Mouse (Mus musculus) CH12.LX (cell line): Measurements from ENCODE around the gene Gm7247. TPM values are rescaled to one million over a fixed set of nuclear protein-coding genes. Genes with fewer than 3 reads are reported as not detected.

Experiments
- DNase-seq: peaks from one replicate; pipeline ENCODE4 v3.0.0-alpha.2; 2013; ENCODE audit errors: extremely low read depth
- H3K27ac ChIP-seq: 2 replicates; pipeline ENCODE4 v1.5.1; 2012; ENCODE audit warnings: low read depth, mild to moderate bottlenecking, control low read depth, moderate library complexity; ENCODE audit not compliant: insufficient read depth
- H3K27me3 ChIP-seq: replicated peaks from 2 replicates; pipeline ENCODE3; 2012; ENCODE audit warnings: inconsistent platforms
- H3K36me3 ChIP-seq, 2 experiments: replicated peaks in 1 of 2; 2 replicates each; pipeline versions ENCODE3 to v1.6.1; 2012; ENCODE audit warnings: inconsistent platforms in 1 of 2, low read length in 1 of 2, mild to moderate bottlenecking in 1 of 2, mixed read lengths in 1 of 2, moderate library complexity in 1 of 2; ENCODE audit not compliant: control insufficient read depth in 1 of 2, insufficient read depth in 1 of 2
- H3K4me1 ChIP-seq, 2 experiments: 2 replicates each; pipeline ENCODE4 v1.6.1; 2012; ENCODE audit warnings: inconsistent platforms in 1 of 2, moderate library complexity in 1 of 2; ENCODE audit not compliant: insufficient read depth in 2 of 2, control insufficient read depth in 1 of 2
- H3K4me2 ChIP-seq: 2 replicates; pipeline ENCODE4 v1.6.1; 2012; ENCODE audit warnings: low read depth, mild to moderate bottlenecking, control low read depth; ENCODE audit not compliant: poor library complexity, insufficient read depth, severe bottlenecking
- H3K4me3 ChIP-seq, 3 experiments: fragments of 150-350 bp in 1 of 3; sonication (generic) in 1 of 3; replicated peaks in 1 of 3; 2 replicates each; pipeline versions ENCODE3 to v1.5.1; 2011 to 2012; ENCODE audit warnings: low read depth in 2 of 3, low read length in 2 of 3, mild to moderate bottlenecking in 2 of 3, moderate library complexity in 2 of 3, control low read depth in 1 of 3, improper control_type of control experiment in 1 of 3, inconsistent platforms in 1 of 3, mixed read lengths in 1 of 3; ENCODE audit not compliant: poor library complexity in 1 of 3
- H3K79me2 ChIP-seq: replicated peaks from 2 replicates; pipeline ENCODE4 v1.6.1; 2012; ENCODE audit warnings: mild to moderate bottlenecking, moderate library complexity; ENCODE audit not compliant: control insufficient read depth, poor library complexity, insufficient read depth, severe bottlenecking; ENCODE audit errors: extremely low read depth
- H3K9ac ChIP-seq: 2 replicates; pipeline ENCODE4 v1.6.1; 2012; ENCODE audit warnings: low read depth, mild to moderate bottlenecking, control low read depth, moderate library complexity; ENCODE audit not compliant: insufficient read depth
- H3K9me3 ChIP-seq: replicated peaks from 2 replicates; pipeline ENCODE3; 2012; ENCODE audit warnings: low read length, inconsistent platforms, mixed read lengths
- CHD1 ChIP-seq: IDR thresholded peaks from 2 replicates; pipeline ENCODE4 v1.6.1; 2012; ENCODE audit warnings: low read depth, low read length, improper control_type of control experiment, inconsistent platforms
- CHD2 ChIP-seq: IDR thresholded peaks from 2 replicates; pipeline ENCODE4 v1.6.1; 2011; ENCODE audit warnings: low read length, improper control_type of control experiment
- CTCF ChIP-seq, 2 experiments: IDR thresholded peaks in 1 of 2; conservative IDR thresholded peaks in 1 of 2; 2 replicates each; pipeline ENCODE4 v1.5.1; 2011 to 2012; ENCODE audit warnings: low read depth in 2 of 2, low read length in 2 of 2, improper control_type of control experiment in 1 of 2, inconsistent platforms in 1 of 2, mild to moderate bottlenecking in 1 of 2, moderate library complexity in 1 of 2
- ELF1 ChIP-seq: IDR thresholded peaks from 2 replicates; pipeline ENCODE4 v1.6.1; 2014; ENCODE audit warnings: low read depth, mild to moderate bottlenecking, inconsistent platforms, low read length, improper control_type of control experiment
- IRF4 ChIP-seq: IDR thresholded peaks from 2 replicates; pipeline ENCODE4 v1.6.1; 2014; ENCODE audit warnings: low read depth, mild to moderate bottlenecking, inconsistent platforms, low read length, improper control_type of control experiment
- JUN ChIP-seq: IDR thresholded peaks from 2 replicates; pipeline ENCODE4 v1.6.1; 2011; ENCODE audit warnings: low read depth, mild to moderate bottlenecking, low read length, improper control_type of control experiment, moderate library complexity; ENCODE audit not compliant: insufficient read depth
- JUND ChIP-seq: conservative IDR thresholded peaks from 2 replicates; pipeline ENCODE4 v1.6.1; 2011; ENCODE audit warnings: low read depth, low read length, improper control_type of control experiment
- MAFK ChIP-seq: IDR thresholded peaks from 2 replicates; pipeline ENCODE4 v1.6.1; 2011; ENCODE audit warnings: low read length, improper control_type of control experiment; ENCODE audit not compliant: insufficient replicate concordance
- MEF2A ChIP-seq: IDR thresholded peaks from 2 replicates; pipeline ENCODE4 v1.6.1; 2014; ENCODE audit warnings: low read depth, mild to moderate bottlenecking, inconsistent platforms, low read length, improper control_type of control experiment, borderline replicate concordance
- MYC ChIP-seq: IDR thresholded peaks from 2 replicates; pipeline ENCODE4 v1.6.1; 2011; ENCODE audit warnings: low read depth, mild to moderate bottlenecking, improper control_type of control experiment, low read length
- NRF1 ChIP-seq: IDR thresholded peaks from 2 replicates; pipeline ENCODE4 v1.6.1; 2014; ENCODE audit warnings: low read depth, mild to moderate bottlenecking, inconsistent platforms, low read length, improper control_type of control experiment, moderate library complexity
- PAX5 ChIP-seq: IDR thresholded peaks from 2 replicates; pipeline ENCODE4 v1.6.1; 2012; ENCODE audit warnings: low read length, inconsistent platforms, mixed read lengths
- POLR2A ChIP-seq: IDR thresholded peaks from 2 replicates; pipeline ENCODE4 v1.6.1; 2011; ENCODE audit warnings: low read depth, mild to moderate bottlenecking, improper control_type of control experiment, low read length
- POLR2AphosphoS2 ChIP-seq: IDR thresholded peaks from 2 replicates; pipeline ENCODE4 v1.6.1; 2011; ENCODE audit warnings: low read depth, low read length, improper control_type of control experiment
- RAD21 ChIP-seq: IDR thresholded peaks from 2 replicates; pipeline ENCODE4 v1.6.1; 2011; ENCODE audit warnings: low read depth, mild to moderate bottlenecking, low read length, improper control_type of control experiment, moderate library complexity
- RCOR1 ChIP-seq: conservative IDR thresholded peaks from 2 replicates; pipeline ENCODE4 v1.6.1; 2012; ENCODE audit warnings: low read depth, mild to moderate bottlenecking, inconsistent platforms, low read length, improper control_type of control experiment
- SMC3 ChIP-seq: IDR thresholded peaks from 2 replicates; pipeline ENCODE4 v1.6.1; 2011; ENCODE audit warnings: low read depth, low read length, improper control_type of control experiment
- TBP ChIP-seq: conservative IDR thresholded peaks from 2 replicates; pipeline ENCODE4 v1.6.1; 2011; ENCODE audit warnings: low read depth, low read length, improper control_type of control experiment
- TCF12 ChIP-seq: IDR thresholded peaks from 2 replicates; pipeline ENCODE4 v1.6.1; 2014; ENCODE audit warnings: low read depth, mild to moderate bottlenecking, inconsistent platforms, low read length, improper control_type of control experiment
- ZC3H11A ChIP-seq: IDR thresholded peaks from 2 replicates; pipeline ENCODE4 v1.6.1; 2012; ENCODE audit warnings: low read depth, mild to moderate bottlenecking, inconsistent platforms, low read length, improper control_type of control experiment
- ZKSCAN1 ChIP-seq: IDR thresholded peaks from 2 replicates; pipeline ENCODE4 v1.6.1; 2012; ENCODE audit warnings: low read depth, inconsistent platforms, low read length, improper control_type of control experiment, borderline replicate concordance
- ZNF384 ChIP-seq: IDR thresholded peaks from 2 replicates; pipeline ENCODE4 v1.6.1; 2012; ENCODE audit warnings: low read depth, low read length, improper control_type of control experiment, inconsistent platforms
- dilution Hi-C: fragments of 300-500 bp; cut with MboI; formaldehyde crosslinking; loops from 2 replicates; pipeline ENCODE4 v1.14.3; 2020; ENCODE audit warnings: low sequenced_read_pairs; ENCODE audit not compliant: extremely low pct_unique_long_range_greater_than_20kb, extremely low pct_ligation_motif_present
- in situ Hi-C: fragments of 300-500 bp; cut with MboI; formaldehyde crosslinking; loops from 3 replicates; pipeline ENCODE4 v1.14.3; 2019; ENCODE audit warnings: low sequenced_read_pairs, low pct_ligation_motif_present, low pct_unique_long_range_greater_than_20kb, mixed read lengths
- polyA plus RNA-seq: library from polyadenylated mRNA; unstranded; fragments of >175 nt; gene quantifications from 2 replicates; pipeline ENCODE4 v1.2.1, GENCODE M21; 2012; ENCODE audit warnings: low read depth; ENCODE audit not compliant: insufficient read length
- total RNA-seq, 2 experiments: library from RNA; depleted of rRNA; stranded (reverse); fragments of 300-350 nt in 1 of 2; fragments of >200 nt in 1 of 2; gene quantifications; 2 replicates each; pipeline ENCODE4 v1.2.3; 2012 to 2014

The Gm7247 gene
- total and polyA plus RNA-seq, 3 experiments, result not detected

- no peak overlapping the region for H3K9ac ChIP-seq
- no peak overlapping the region for H3K27ac ChIP-seq
- H3K79me2 ChIP-seq, result no peaks in the 10 kb centered on the region
- dilution Hi-C loops, result no loop called here
- no peaks in the 10 kb centered on the region for H3K4me1 ChIP-seq
- no peak overlapping the region for H3K4me3 ChIP-seq
- TF ChIP-seq SMC3 (no peak), MYC (no peak), TCF12 (no peak), RCOR1 (no peak), NRF1 (no peak), POLR2A (no peak), ZKSCAN1 (no peak), JUN (no peak), JUND (no peak), ZC3H11A (no peak), CHD1 (no peak)
- TF ChIP-seq, all 38 proteins: peak for 0
- H3K4me2 ChIP-seq, result no peak overlapping the region
- H3K27me3 ChIP-seq, result no peaks in the 10 kb centered on the region
- H3K9me3 ChIP-seq, result no peaks in the 10 kb centered on the region
- no peak for DNase-seq
- H3K36me3 ChIP-seq, result no peaks in the 10 kb centered on the region
- in situ Hi-C loops, result no loop called here
Measured at GRCm38 (mm10) chr14:51495781-51496180, 134.2 kb downstream of the Gm7247 start.

GRCm38 (mm10) chr14:51496955-51497354, 135.4 kb downstream of the Gm7247 start:
- dilution Hi-C loops, result no loop called here
- no peak overlapping the region for H3K4me3 ChIP-seq

DNA sequence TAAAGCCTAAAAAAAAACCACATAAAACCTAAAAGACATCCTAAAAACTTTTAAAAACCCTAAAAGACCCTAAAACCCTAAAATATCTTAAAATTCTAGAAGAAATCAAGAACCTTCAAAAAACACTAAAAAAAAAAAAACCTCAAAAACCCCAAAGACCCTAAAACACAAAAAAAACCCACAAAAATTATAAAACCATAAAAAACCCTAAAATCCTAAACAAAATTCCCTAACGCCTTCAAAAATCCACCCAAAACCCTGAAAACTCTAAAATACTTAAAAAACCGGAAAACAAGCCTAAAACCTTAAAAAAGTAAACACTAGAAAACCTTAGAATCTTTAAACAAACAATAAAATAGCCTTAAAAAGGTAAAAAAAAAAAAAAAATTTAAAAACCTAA, 136.4 kb downstream of the Gm7247 start:
- no peak for DNase-seq
- no peaks in the 10 kb centered on the region for H3K9me3 ChIP-seq
- H3K4me1 ChIP-seq, result no peaks in the 10 kb centered on the region
- no peak overlapping the region for H3K27ac ChIP-seq
- no peaks in the 10 kb centered on the region for H3K27me3 ChIP-seq
- H3K79me2 ChIP-seq, result no peaks in the 10 kb centered on the region
- no peak overlapping the region for H3K4me2 ChIP-seq
- dilution Hi-C loops (no loop called here), in situ Hi-C loops (no loop called here)
- H3K4me3 ChIP-seq, result no peak overlapping the region
- no peak overlapping the region for H3K9ac ChIP-seq
- TF ChIP-seq PAX5 (no peak), POLR2A (no peak), ZC3H11A (no peak), POLR2AphosphoS2 (no peak), TBP (no peak), CTCF (conservative IDR thresholded peaks at IDR 0.05 in 1 of 2, IDR thresholded peaks at IDR 0.05 in 1 of 2; ENCODE audit: low read depth in 2 of 2, low read length in 2 of 2) (no peak), IRF4 (no peak), ZNF384 (peak; percentile 66), JUND (no peak), MEF2A (no peak), MAFK (no peak), ZKSCAN1 (peak; percentile 33; the same call in 1 of the 2 replicates), ELF1 (no peak)
- H3K36me3 ChIP-seq, result no peaks in the 10 kb centered on the region

More at GRCm38 (mm10) chr14:51496955-51497354, 135.4 kb downstream of the Gm7247 start:
- H3K27me3 ChIP-seq, result no peaks in the 10 kb centered on the region
- in situ Hi-C loops, result no loop called here
- no peaks in the 10 kb centered on the region for H3K4me1 ChIP-seq
- no peak for DNase-seq
- TF ChIP-seq ZKSCAN1, result no peak
- peak; percentile 60 for TF ChIP-seq ZNF384
- TF ChIP-seq RAD21, result no peak
- no peak for TF ChIP-seq POLR2AphosphoS2
- no peak for TF ChIP-seq TBP
- TF ChIP-seq CHD2, result no peak
- no peak for TF ChIP-seq ZC3H11A
- TF ChIP-seq, all 38 proteins: peak for 1
- H3K9me3 ChIP-seq, result no peaks in the 10 kb centered on the region
- no peak overlapping the region for H3K27ac ChIP-seq
- no peaks in the 10 kb centered on the region for H3K79me2 ChIP-seq
- H3K9ac ChIP-seq, result no peak overlapping the region
- no peaks in the 10 kb centered on the region for H3K36me3 ChIP-seq
- H3K4me2 ChIP-seq, result no peak overlapping the region
